Mouse (Mus musculus) myocyte (in vitro differentiated cells): ENCODE measurements around the gene Cyp21a1.

ENCODE experiments used
- CEBPB ChIP-seq: IDR thresholded peaks from 2 replicates; pipeline ENCODE4 v1.6.1; 2011; ENCODE audit warnings: mild to moderate bottlenecking, moderate library complexity; ENCODE audit not compliant: poor library complexity, insufficient read depth, severe bottlenecking
- MAX ChIP-seq: IDR thresholded peaks from one replicate; pipeline ENCODE4 v1.6.1; 2011; ENCODE audit warnings: low read depth, mild to moderate bottlenecking, control low read depth
- POLR2A ChIP-seq: IDR thresholded peaks from one replicate; pipeline ENCODE4 v1.6.1; 2011; ENCODE audit warnings: low read depth, mild to moderate bottlenecking, control low read depth, moderate library complexity; ENCODE audit not compliant: insufficient read length
- POLR2AphosphoS2 ChIP-seq: IDR thresholded peaks from one replicate; pipeline ENCODE4 v1.6.1; 2011; ENCODE audit warnings: low read depth, control low read depth; ENCODE audit not compliant: insufficient read length
- USF1 ChIP-seq: IDR thresholded peaks from one replicate; pipeline ENCODE4 v1.6.1; 2011; ENCODE audit warnings: low read depth, mild to moderate bottlenecking, control low read depth, moderate library complexity

GRCm38 (mm10) chr17:34795633-34796032 lies 8.7 kb downstream of the Cyp21a1 start:
- TF ChIP-seq POLR2AphosphoS2 (no peak), USF1 (no peak), POLR2A (no peak), MAX (no peak), CEBPB (no peak)
